Mouse (Mus musculus) embryo, embryonic 10.5 days (tissue): ENCODE results near the gene Sel1l3.

ENCODE experiments used
- DNase-seq: peaks from one replicate; pipeline ENCODE4 v3.0.0-alpha.2; 2015; ENCODE audit warnings: low spot score

Gene Sel1l3

GRCm38 (mm10) chr5:53212782-53213710, 681 bp downstream of the Sel1l3 start:
- peak; percentile 31 for DNase-seq

- DNase-seq, result no peak
These were observed 1.5 kb downstream of the Sel1l3 start for GRCm38 (mm10) chr5:53212087-53212781.

GRCm38 (mm10) chr5:53211241-53211640, 2.5 kb downstream of the Sel1l3 start:
- DNase-seq, result no peak

DNA sequence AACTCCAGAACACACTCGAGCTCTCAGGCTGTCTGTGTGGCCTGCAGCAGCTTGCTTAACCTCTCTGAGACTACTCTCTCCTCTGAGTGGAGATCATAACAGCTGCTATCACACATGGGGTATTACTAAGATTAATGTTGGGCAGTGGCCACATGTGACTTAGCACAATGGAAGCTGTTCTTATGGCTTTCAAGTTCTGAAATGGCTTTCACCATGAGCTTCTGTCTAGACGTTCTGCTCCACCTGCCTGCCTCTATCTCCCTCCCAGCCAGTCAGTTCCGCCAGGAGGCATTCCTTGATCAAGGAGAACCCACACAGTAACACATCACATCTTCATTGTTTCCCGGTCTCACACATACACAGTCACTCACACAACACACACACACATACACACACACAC, 3.2 kb downstream of the Sel1l3 start:
- DNase-seq, result no peak

- DNase-seq, result peak; percentile 21
These were observed 4.0 kb downstream of the Sel1l3 start for GRCm38 (mm10) chr5:53209773-53210172.

DNA sequence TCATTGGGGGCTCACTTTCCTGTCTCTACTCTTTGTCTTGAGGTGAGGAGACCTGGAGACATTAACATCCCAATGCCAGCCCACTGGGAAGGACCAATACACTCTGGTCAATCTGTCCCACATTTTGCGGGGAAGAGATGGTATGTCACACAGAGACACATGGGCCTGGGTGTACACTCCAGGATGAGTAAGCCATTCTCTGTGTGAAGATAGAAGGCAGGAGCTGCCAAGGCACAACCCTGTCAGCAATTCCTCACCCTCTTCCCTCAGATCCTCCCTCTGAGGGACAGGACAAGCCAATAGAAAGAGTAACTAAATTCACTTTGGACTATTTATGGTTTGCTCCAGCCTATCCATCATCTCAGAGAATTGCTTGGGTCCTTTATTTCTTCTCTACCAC, 5.0 kb downstream of the Sel1l3 start:
- no peak for DNase-seq

GRCm38 (mm10) chr5:53206575-53206974, 7.2 kb downstream of the Sel1l3 start:
- DNase-seq, result no peak

DNA sequence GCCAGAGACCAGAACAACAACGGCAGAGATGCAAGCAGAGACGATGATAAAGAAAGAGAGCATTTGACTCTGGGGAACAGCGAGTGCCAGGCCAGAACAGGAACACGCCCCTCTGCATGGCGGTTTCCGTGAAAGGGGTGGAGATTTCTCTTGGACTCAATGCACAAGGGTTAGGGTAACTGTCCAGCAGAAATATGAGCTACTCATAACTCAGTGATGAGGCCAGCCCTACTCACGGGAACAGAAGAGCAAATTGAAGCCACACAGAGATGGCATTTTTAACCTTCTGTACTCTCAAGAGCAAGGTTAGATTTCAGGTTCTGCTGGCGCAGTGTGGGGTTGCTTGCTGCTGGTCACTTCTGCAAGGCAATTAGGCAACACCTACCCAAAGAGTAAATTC, 11.0 kb downstream of the Sel1l3 start:
- no peak for DNase-seq

DNA sequence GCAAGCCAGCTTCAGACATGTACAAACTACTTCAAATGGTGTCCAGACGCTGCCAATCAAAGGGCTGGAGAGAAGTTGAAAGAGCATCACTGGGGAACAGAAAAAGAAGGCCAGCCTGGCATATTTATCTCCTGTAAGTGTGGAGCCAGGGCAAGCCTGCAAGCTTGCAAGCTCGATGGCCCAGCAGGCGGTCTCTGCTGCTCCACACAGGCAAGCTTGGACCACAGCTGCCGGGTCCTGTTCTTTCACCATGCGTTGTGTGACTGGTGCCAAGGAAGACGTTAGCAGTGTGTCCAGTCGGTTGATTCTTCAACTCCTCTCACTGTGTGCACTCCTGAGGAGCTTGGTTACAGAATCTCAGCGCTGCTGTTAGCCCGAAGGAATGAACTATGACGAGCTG, 12.9 kb downstream of the Sel1l3 start:
- DNase-seq, result no peak

GRCm38 (mm10) chr5:53198408-53198807, 15.3 kb downstream of the Sel1l3 start:
- no peak for DNase-seq

DNA sequence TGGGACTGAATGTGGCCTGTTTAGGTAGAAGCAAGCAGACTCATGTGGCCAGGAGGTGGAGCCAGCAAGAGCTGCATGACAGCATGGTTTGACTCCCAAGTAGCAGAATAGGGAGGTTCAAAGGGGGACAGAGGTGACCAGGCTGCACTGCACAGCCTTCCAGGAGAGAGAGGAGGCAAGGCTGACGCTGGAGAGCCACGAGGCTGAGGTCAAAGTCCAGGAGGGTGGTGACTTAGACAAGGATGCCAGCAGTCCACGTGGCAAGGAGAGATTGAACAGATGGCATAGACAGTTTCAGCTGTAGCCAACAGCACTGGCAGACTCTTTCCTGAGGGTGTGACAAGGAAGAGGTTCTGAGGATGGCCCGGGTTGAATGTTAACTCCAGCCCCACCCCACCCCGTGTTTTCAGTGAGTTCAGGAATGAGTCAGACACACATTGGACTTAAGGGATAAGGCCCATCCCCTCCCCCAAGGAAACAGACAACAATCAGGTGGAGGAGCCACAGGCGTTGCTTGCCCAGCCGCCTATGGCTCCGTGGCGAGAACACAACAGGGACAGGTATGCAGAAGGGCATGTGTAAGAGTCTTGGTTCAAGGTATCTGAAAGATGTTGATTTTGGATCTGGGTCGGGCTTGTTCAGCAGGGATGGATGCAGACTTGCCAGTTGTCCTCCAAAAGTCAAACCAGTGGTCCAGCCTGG, 17.2 kb downstream of the Sel1l3 start:
- no peak for DNase-seq

DNA sequence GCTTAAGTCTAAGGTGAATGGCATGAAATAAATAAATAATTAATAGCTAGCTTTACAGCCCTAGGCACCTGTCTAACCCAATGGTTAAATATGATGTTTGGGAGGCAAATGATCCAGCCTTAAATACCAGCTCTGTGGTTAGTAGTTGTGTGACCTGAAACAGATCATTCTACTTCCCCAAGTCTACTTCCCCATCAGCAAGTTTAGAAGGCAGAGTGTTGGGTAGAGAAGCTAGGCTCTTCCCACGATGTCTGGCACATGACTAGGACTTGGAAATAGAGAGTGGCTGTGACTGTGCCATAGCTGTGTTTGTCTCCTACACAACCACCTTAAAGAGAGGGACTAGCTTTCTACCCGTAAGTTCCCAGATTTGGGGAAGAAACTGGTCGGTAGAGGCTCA, 18.9 kb downstream of the Sel1l3 start:
- no peak for DNase-seq

- DNase-seq, result no peak
These were observed 19.3 kb downstream of the Sel1l3 start for GRCm38 (mm10) chr5:53194421-53194820.

DNA sequence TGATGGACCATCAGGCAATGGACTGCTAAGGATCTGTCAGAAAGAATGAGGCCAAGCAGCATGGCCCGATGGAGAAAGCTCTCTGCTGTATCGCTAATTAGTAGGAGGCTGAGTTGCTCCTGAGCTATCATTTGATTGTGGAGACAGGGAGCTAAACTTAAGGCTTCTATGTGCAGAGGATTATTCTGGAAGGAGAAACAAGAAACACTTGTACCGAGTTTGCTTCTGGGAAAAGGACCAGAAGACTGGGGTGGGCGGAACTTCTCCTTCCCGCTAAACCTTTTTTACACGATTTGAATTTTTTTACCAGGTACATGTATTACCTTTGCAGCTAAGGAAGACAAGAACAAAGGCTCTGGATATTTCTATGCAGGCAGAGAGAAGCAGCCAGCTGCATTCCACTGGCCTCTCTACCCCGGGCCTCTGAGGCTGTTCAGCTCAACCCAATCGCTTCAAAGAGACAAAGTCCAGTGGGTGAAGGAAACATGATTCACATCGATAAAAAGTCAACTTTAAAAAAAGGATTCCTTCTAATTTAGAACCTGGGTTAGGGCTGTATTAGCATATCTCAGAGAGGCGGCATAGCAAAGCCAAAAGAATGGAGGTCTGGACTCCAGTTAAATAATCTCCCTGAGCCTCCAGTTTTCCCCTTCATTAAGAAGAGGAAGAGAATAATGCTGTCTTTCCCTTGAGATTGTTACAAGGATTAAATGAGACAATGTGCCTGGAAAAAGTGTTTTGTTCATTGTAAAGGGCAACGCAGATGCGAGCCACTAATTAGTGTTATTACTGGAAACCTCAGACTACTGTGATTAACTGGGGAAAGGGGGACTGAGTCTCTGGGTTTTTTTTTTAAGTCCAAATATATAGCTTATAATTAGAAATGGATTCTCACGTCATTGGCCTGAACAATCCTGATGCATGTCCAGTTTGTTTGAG, 20.4 kb downstream of the Sel1l3 start:
- DNase-seq, result no peak

GRCm38 (mm10) chr5:53188608-53189007, 25.1 kb downstream of the Sel1l3 start:
- no peak for DNase-seq

GRCm38 (mm10) chr5:53187245-53187644, 26.5 kb downstream of the Sel1l3 start:
- DNase-seq, result no peak

DNA sequence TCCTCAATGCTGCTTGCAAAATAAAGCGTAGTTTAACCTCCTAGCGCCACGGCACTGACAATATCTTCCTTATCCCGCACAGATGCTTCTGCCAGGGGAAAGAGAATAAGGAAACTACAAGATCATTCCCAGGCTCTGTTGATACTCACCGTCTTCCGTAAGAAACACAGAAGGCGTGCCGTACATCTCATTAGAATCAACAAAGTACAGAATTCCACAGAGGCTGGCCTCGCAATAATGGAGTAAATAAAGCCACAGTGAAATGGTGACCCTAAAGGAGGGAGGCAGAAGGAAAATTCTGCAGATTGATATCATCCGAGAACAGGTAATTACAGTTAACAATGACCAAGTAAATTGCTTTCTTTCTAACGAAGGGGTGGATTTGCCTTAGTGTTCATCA, 27.9 kb downstream of the Sel1l3 start:
- DNase-seq, result no peak

- no peak for DNase-seq
These were observed 33.8 kb downstream of the Sel1l3 start for GRCm38 (mm10) chr5:53179965-53180364.

- DNase-seq, result no peak
These were observed 37.0 kb downstream of the Sel1l3 start for GRCm38 (mm10) chr5:53176703-53177102.

- DNase-seq, result no peak
These were observed 37.7 kb downstream of the Sel1l3 start for GRCm38 (mm10) chr5:53176075-53176474.

- DNase-seq, result no peak
These were observed 38.5 kb downstream of the Sel1l3 start for GRCm38 (mm10) chr5:53175195-53175594.

DNA sequence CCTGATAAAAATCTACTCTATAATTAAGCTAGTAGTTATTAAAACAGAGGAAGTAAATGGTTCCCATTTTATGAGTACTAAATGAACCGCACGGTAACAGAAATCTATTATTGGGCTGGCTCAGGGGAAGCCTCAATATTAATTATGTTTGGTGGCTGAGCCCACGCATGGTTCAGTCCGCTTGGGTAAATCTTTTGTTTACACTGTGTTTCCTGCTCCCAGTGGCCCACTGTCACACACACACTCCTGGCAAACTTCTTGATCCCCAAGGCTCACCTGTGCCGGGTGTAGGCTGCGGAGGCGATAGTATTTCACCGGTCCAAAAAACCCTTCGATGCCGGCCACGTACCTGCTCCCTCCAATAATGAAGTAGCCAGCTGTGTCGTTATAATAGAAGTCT, 39.3 kb downstream of the Sel1l3 start:
- DNase-seq, result no peak
